Mouse (Mus musculus): ENCODE results near the gene Ptpn14.

GRCm38 (mm10) chr1:189798949-189799348 lies 70.9 kb downstream of the Ptpn14 start:
- TF ChIP-seq POLR2A (IDR thresholded peaks at IDR 0.05; ENCODE audit: insufficient read length, low read depth), result no peak
- no peak for TF ChIP-seq USF1 (IDR thresholded peaks at IDR 0.05; ENCODE audit: low read depth)
- no peak for TF ChIP-seq SRF (IDR thresholded peaks at IDR 0.05; ENCODE audit: control insufficient read depth, insufficient read length, low read depth)
- no peak for TF ChIP-seq E2F4 (IDR thresholded peaks at IDR 0.05; ENCODE audit: insufficient read depth)
- no peak for TF ChIP-seq TCF3 (IDR thresholded peaks at IDR 0.05; ENCODE audit: insufficient read length, low read depth)
- no peak for TF ChIP-seq MAX (IDR thresholded peaks at IDR 0.05; ENCODE audit: low read depth)
- no peak for TF ChIP-seq MYOG (IDR thresholded peaks at IDR 0.05; ENCODE audit: control insufficient read depth in 1 of 3, insufficient read depth in 1 of 3, insufficient read length in 2 of 3, low read depth in 2 of 3)

Data from myocyte (in vitro differentiated cells).